Mouse (Mus musculus): ENCODE measurements around the gene Atn1. TPM values are rescaled to one million over a fixed set of nuclear protein-coding genes. Genes with fewer than 3 reads are reported as not detected.

Gene Atn1
- polyA plus RNA-seq, 1 experiment from 2014 or later = 24.7 TPM

DNA sequence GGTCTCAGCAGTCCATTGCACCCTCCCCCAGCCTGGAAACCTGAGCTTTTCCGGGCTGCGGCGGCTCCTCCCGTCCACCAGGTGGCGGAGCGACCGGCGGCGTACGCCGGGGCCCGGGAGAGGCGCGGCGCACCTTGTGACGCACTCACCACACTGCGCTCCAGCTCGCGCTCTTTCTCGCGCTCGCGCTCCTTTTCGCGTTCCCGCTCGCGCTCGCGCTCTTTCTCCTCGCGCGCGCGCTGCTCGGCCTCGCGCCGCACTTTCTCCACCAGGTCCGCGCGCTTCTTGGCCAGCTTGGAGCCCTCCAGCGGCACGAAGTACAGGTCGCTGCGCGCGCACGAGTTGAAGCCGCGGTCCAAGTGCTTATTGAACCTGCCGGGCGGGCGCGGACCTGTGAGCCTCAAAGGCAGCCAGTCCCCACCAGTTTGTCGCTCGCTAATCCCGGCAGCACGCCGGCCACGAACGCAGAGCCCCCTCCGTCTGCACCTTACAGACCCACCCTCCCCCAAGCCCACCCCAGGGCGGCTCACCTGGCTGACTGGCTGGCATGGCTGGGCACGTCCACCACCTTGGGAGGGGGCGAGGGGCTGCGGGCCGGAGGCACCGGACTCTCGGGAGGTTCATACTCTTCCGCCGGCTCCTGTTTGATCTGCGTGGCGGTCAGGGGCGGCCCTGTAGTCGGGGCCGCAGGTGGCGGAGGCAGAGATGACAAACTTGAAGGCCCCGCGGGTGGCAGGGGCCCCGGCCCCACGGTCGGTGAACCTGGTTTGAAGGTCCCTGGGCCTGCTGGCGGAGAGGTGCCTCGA is 10.6 kb downstream of the Atn1 start:
- Histone ChIP-seq H3K4me3 (ENCODE audit: low read length) (peak overlapping the region; percentile 54), H3K9ac (ENCODE audit: low read depth, low read length) (peak overlapping the region; percentile 89), H3K4me1 (ENCODE audit: control insufficient read depth, insufficient read depth, low read depth, low read length) (peaks cover 22% of the 10 kb centered on the region), H3K27me3 (replicated peaks; ENCODE audit: control insufficient read depth, insufficient read depth, low read length) (no peaks in the 10 kb centered on the region), H3K9me3 (ENCODE audit: control insufficient read depth, low read length) (no peaks in the 10 kb centered on the region), H3K36me3 (ENCODE audit: control insufficient read depth, insufficient read depth, low read length) (peaks cover 45% of the 10 kb centered on the region), H3K4me2 (ENCODE audit: low read length) (peak overlapping the region; percentile 91), H3K27ac (ENCODE audit: low read depth, low read length) (peak overlapping the region; percentile 87)
- ATAC-seq = peak; percentile 85
- WGBS = under 1% methylated on average over 82 of the region's 85 CpGs

DNA sequence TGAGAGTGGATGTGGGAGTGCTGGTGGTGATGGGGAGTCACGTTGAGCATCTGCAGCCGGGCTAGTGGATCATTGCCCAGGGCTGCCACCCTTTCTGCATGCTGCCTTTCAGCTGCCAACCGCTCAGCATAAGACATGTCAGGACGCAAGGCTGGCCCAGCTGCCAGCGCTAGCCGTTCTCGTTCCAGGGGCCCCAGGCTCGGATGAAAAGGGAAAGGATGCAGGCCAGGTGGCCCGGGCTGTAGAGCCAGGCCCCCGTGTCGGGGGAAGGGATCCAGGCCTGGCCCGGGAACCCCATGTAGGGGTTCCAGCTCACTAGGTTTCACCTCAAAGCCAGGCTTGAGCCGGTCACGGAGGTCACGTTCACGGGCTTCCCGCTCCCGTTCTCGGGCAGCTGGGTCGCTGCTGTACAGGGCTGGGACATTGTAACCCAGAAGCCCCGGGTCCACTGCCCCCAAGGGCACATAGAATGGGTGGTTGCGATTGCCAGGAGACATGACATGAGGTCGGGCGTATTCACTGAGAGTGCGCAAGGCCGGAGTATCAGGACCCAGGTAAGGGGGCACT is 11.5 kb downstream of the Atn1 start:
- 66% methylated on average over 26 of the region's 26 CpGs for WGBS
- Histone ChIP-seq H3K4me2 (ENCODE audit: low read length) (peak overlapping the region; percentile 91), H3K36me3 (ENCODE audit: control insufficient read depth, insufficient read depth, low read length) (peaks cover 45% of the 10 kb centered on the region), H3K27me3 (replicated peaks; ENCODE audit: control insufficient read depth, insufficient read depth, low read length) (no peaks in the 10 kb centered on the region), H3K27ac (ENCODE audit: low read depth, low read length) (peak overlapping the region; percentile 76), H3K9ac (ENCODE audit: low read depth, low read length) (peak overlapping the region; percentile 89), H3K4me3 (ENCODE audit: low read length) (peak overlapping the region; percentile 54), H3K9me3 (ENCODE audit: control insufficient read depth, low read length) (no peaks in the 10 kb centered on the region), H3K4me1 (ENCODE audit: control insufficient read depth, insufficient read depth, low read depth, low read length) (peaks cover 25% of the 10 kb centered on the region)
- no peak; the same call in none of the 2 replicates for ATAC-seq

DNA sequence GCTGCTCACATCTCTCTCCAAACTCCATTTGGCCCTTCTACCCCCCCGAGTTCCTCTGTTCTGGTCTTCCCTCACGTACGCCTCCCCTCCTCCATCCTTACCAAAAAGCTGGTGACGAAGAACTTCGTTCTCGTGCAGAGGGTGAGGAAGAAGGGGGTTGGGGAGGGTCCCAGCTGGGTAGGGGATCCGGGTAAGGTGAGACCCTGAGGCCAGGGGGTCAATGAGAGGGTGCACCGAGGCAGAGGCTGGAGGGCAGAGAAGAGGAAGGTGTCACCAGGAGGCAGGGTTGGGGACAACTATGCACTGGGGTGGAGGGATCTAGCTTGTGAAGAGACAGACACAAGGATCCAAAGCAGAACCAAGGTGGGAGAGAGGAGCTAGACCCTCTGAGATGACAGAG is 12.7 kb downstream of the Atn1 start:
- no peak overlapping the region for H3K27ac ChIP-seq (ENCODE audit: low read depth, low read length)
- H3K9ac ChIP-seq (ENCODE audit: low read depth, low read length) = no peak overlapping the region

DNA sequence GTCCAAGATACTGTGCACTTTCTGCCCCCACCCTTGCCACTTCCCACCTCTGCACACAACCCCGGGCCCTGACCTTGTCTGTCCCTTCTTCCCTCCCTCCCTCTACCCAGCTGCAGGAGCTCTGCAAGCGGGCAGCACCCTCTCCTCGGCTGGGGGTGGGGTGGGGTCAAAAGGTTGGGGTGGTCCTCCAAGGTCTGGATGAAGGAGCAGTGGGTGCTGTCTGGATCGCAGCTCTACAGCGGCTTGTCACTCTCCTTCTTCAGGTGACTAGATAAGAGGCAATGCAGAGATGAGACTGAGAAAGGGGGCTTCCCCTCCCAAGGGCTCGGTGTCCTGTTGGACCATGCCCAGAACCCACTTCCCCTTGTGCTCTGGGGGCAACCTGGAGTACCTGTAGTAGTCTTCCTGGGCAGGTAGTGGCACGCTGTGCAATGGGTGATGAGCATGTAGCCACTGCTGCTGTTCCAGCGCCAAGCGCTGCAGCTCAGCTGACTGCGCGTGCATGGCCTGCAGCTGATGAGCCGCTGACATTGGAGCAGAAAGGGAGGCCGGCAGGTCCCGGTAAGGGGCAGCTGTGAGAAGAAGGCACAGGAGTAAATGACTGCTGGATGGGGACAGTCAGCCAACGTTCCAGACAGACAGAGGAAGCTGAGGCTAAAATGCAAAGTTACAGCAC is 13.3 kb downstream of the Atn1 start:
- Histone ChIP-seq H3K27ac (ENCODE audit: low read depth, low read length) (no peak overlapping the region), H3K9ac (ENCODE audit: low read depth, low read length) (no peak overlapping the region), H3K36me3 (ENCODE audit: control insufficient read depth, insufficient read depth, low read length) (peaks cover 31% of the 10 kb centered on the region), H3K4me3 (ENCODE audit: low read length) (no peak overlapping the region), H3K4me1 (ENCODE audit: control insufficient read depth, insufficient read depth, low read depth, low read length) (peaks cover 37% of the 10 kb centered on the region), H3K27me3 (replicated peaks; ENCODE audit: control insufficient read depth, insufficient read depth, low read length) (no peaks in the 10 kb centered on the region), H3K4me2 (ENCODE audit: low read length) (no peak overlapping the region), H3K9me3 (ENCODE audit: control insufficient read depth, low read length) (no peaks in the 10 kb centered on the region)
- ATAC-seq = no peak
- WGBS = 92% methylated on average over 15 of the region's 15 CpGs

More for the DNA sequence above, 12.7 kb downstream of the Atn1 start:
- Histone ChIP-seq H3K4me2 (ENCODE audit: low read length) (no peak overlapping the region), H3K36me3 (ENCODE audit: control insufficient read depth, insufficient read depth, low read length) (peaks cover 36% of the 10 kb centered on the region), H3K4me3 (ENCODE audit: low read length) (no peak overlapping the region), H3K9me3 (ENCODE audit: control insufficient read depth, low read length) (no peaks in the 10 kb centered on the region), H3K27me3 (replicated peaks; ENCODE audit: control insufficient read depth, insufficient read depth, low read length) (no peaks in the 10 kb centered on the region), H3K4me1 (ENCODE audit: control insufficient read depth, insufficient read depth, low read depth, low read length) (peaks cover 37% of the 10 kb centered on the region)
- WGBS = 90% methylated on average over 8 of the region's 8 CpGs
- ATAC-seq = no peak

DNA sequence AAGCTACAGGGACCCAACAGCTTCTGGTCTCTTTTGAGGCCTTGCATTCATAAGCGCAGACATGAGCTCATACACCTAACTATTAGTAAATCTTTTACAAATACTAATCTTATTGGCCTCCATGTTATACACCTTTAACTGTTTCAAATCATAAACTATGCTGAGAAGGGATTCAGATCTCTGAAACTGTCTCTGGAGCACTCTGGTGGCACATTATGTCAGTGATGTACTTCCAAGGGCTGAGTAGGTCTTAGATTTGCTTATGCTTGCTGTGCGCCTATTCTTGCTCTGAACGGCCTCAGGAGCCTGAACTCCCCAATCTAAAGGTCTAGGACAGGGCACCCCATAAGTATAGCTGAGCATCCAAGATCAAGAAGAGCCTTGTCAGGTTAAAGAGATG is 14.5 kb downstream of the Atn1 start:
- H3K27ac ChIP-seq (ENCODE audit: low read depth, low read length) = peak overlapping the region; percentile 96
- no peaks in the 10 kb centered on the region for H3K9me3 ChIP-seq (ENCODE audit: control insufficient read depth, low read length)
- no peaks in the 10 kb centered on the region for H3K27me3 ChIP-seq (replicated peaks; ENCODE audit: control insufficient read depth, insufficient read depth, low read length)
- no peak for ATAC-seq
- peak overlapping the region; percentile 65 for H3K4me3 ChIP-seq (ENCODE audit: low read length)
- peak overlapping the region; percentile 76 for H3K4me2 ChIP-seq (ENCODE audit: low read length)
- H3K4me1 ChIP-seq (ENCODE audit: control insufficient read depth, insufficient read depth, low read depth, low read length) = peaks cover 37% of the 10 kb centered on the region
- peaks cover 20% of the 10 kb centered on the region for H3K36me3 ChIP-seq (ENCODE audit: control insufficient read depth, insufficient read depth, low read length)
- WGBS = 64% methylated on average over 3 of the region's 3 CpGs
- H3K9ac ChIP-seq (ENCODE audit: low read depth, low read length) = peak overlapping the region; percentile 92

DNA sequence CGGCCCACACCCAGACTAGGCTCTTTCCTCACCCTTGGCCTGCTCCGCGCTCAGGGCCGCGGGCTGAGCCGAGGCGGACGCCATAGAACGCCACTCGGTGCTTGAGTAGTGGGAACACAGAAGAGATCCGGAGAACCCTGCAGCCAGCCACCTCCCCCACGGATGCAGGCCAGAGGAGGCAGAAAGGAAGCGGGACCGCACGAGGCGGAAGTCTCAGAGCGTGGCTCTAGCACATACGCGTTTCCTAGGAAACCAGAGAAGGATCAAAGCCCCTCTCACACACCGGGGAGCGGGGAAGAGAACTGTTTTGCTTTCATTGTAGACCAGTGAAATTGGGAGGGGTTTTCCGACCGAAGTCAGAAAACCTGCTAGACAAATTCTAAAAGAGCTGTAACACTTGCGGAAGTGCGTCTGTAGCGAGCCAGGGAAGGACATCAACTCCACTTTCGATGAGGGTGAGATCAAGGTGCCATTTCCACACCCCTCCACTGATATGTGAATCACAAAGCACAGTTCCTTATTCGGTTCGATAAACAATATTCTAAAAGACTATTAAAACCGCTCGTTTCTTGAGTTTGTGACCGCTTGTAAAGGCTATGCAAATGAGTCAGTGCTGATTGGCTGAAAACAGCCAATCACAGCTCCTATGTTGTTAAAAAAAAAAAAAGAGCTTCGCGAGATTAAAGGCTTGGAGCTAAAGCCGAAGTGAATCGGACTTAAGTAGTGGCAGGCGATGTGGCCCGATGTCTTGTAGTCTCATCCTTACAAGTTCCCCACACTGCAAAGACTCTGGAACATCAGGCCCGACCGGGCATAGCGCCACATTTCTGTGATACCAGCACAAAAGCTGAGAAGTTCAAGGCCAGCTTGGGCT is 15.2 kb downstream of the Atn1 start, which contains the start of gene Grcc10:
TSS of gene Grcc10 (minus strand) at position 487 of the 874 bp plus-strand sequence.
- peaks cover 30% of the 10 kb centered on the region for H3K4me1 ChIP-seq (ENCODE audit: control insufficient read depth, insufficient read depth, low read depth, low read length)
- peak within 1 kb of the TSS; percentile 92 for H3K9ac ChIP-seq (ENCODE audit: low read depth, low read length)
- peak within 1 kb of the TSS; percentile 96 for H3K27ac ChIP-seq (ENCODE audit: low read depth, low read length)
- peak within 1 kb of the TSS; percentile 76 for H3K4me2 ChIP-seq (ENCODE audit: low read length)
- ATAC-seq = peak; percentile 79
- peak within 1 kb of the TSS; percentile 65 for H3K4me3 ChIP-seq (ENCODE audit: low read length)
- no peaks in the 10 kb centered on the region for H3K9me3 ChIP-seq (ENCODE audit: control insufficient read depth, low read length)
- no peaks in the 10 kb centered on the region for H3K27me3 ChIP-seq (replicated peaks; ENCODE audit: control insufficient read depth, insufficient read depth, low read length)
- H3K36me3 ChIP-seq (ENCODE audit: control insufficient read depth, insufficient read depth, low read length) = peaks cover 18% of the 10 kb centered on the region
- under 1% methylated on average over 41 of the region's 41 CpGs for WGBS

DNA sequence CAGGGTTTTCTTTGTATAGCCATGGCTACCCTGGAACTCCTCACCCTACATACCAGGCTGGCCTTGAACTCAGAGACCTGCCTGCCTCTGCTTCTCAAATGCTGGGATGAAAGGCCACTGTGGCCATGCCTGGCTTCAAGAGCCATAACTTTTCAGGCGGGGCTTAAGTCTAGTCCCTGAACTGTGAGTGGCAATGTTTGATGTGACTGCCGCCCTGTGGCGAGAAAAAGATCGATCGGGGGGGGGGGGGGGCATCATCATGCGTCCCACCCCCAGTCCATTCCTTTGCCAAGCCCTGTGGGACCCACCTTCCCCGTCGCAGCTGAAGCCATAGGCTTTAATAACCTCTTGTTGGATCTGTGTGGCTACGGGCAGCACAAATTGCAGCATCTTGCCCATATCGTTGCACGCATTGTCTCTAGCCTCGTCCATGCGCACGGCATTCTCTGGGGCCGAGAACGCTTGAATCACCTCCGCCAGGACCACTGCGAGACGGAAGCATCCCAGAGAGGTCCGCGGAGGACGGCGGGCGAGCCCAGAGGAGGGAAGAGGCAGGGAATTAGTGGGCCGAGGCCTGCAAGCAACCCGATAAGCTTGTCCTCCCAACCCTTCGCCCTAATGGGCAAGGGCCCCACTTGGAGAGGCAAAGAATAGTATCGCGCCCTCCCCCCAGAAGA is 16.0 kb downstream of the Atn1 start:
- under 1% methylated on average over 29 of the region's 29 CpGs for WGBS
- Histone ChIP-seq H3K4me3 (ENCODE audit: low read length) (peak overlapping the region; percentile 65), H3K9me3 (ENCODE audit: control insufficient read depth, low read length) (no peaks in the 10 kb centered on the region), H3K4me2 (ENCODE audit: low read length) (peak overlapping the region; percentile 76), H3K4me1 (ENCODE audit: control insufficient read depth, insufficient read depth, low read depth, low read length) (peaks cover 26% of the 10 kb centered on the region), H3K36me3 (ENCODE audit: control insufficient read depth, insufficient read depth, low read length) (peaks cover 18% of the 10 kb centered on the region), H3K9ac (ENCODE audit: low read depth, low read length) (peak overlapping the region; percentile 92), H3K27ac (ENCODE audit: low read depth, low read length) (peak overlapping the region; percentile 96), H3K27me3 (replicated peaks; ENCODE audit: control insufficient read depth, insufficient read depth, low read length) (no peaks in the 10 kb centered on the region)
- ATAC-seq = peak; percentile 1

DNA sequence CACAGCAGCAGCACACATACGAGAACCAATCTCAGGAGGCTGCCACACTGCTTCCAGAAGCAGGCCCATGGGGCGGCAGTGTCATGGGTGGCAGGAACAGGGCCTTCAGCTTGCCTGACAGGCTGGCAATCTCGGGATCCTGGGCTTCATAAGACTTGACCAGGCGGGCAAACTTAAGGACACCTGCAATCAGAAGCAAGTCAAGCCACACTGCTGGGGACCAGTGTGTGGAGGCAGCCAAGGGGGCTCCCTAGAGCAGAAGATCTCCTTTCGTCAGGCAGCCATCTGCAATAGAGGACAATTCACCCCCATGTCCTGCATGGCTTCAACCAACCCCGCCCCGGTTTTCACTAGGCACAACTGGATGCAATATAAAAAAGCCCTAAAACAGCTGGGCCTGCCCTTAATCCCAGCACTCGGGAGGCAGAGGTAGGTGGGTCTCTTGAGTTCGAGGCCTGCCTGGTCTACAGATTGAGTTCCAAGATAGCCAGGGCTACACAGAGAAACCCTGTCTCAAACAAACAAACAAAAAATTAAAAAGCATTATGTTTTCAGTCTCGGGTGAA is 17.0 kb downstream of the Atn1 start:
- Histone ChIP-seq H3K9ac (ENCODE audit: low read depth, low read length) (no peak overlapping the region), H3K36me3 (ENCODE audit: control insufficient read depth, insufficient read depth, low read length) (peaks cover 12% of the 10 kb centered on the region), H3K4me2 (ENCODE audit: low read length) (peak overlapping the region; percentile 76; the same call in 1 of the 2 replicates), H3K27me3 (replicated peaks; ENCODE audit: control insufficient read depth, insufficient read depth, low read length) (no peaks in the 10 kb centered on the region), H3K27ac (ENCODE audit: low read depth, low read length) (peak overlapping the region; percentile 96), H3K4me3 (ENCODE audit: low read length) (no peak overlapping the region), H3K4me1 (ENCODE audit: control insufficient read depth, insufficient read depth, low read depth, low read length) (peaks cover 22% of the 10 kb centered on the region), H3K9me3 (ENCODE audit: control insufficient read depth, low read length) (no peaks in the 10 kb centered on the region)
- ATAC-seq = no peak
- WGBS = 84% methylated on average over 10 of the region's 10 CpGs

All from hindbrain, embryonic 16.5 days (tissue).